Mouse (Mus musculus) thymus, postnatal 0 days (tissue): ENCODE measurements around the gene Gabrd. TPM values are rescaled to one million over a fixed set of nuclear protein-coding genes. Genes with fewer than 3 reads are reported as not detected.
"Not testable (repeated sequence)": the region's sequence is repeated elsewhere in the genome, so short reads cannot be mapped to it uniquely, and the experiment has no call there.

ENCODE experiments used
- DNase-seq: peaks from one replicate; pipeline ENCODE4 v3.0.0-alpha.2; 2015; ENCODE audit warnings: low spot score
- polyA plus RNA-seq: library from polyadenylated mRNA; unstranded; fragments of >200 nt; fragmentation: Nextera tagmentation; extraction: Ambion mirVana; gene quantifications from 2 replicates; pipeline ENCODE4 v1.2.1, GENCODE M21; 2015

Gene Gabrd
- polyA plus RNA-seq = 0.50 and 0.79 TPM in 2 replicates

DNA sequence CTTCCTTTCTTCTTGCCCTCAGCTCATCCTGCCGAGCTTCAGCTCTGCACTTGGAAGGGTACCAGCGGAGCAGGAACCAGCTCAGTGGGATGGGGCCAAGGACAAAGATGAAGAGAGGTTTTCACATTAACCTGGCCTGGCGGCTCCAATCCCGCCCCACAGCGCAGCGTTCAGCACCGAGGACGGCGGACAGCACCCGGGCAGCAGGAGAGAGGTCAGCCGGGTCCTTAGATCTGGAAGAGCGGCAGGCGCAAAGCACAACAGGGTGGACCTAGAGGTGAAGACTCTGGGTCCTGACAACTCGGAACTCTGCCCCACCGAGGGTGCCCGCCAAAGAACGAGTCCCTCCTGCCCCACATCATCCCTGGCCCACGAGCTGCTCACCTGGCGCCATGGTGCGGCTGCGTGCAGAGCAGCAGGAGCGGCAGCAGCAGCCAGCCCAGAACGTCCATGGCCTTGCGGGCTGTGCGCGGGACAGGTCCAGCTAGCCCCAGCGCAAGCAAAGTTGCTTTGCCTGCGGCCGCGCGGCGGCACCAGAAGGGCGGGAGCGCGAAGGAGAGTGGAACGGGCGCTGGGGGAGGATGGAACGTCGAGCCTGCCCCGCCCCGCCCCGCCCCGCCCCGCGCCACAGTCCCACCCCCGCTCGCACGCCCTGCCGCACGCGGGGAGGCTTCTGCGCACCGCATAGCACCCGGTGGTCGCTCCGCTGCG, at the start of gene Gabrd:
Gene Gabrd, minus strand, starts transcription at position 602 of the 711 bp plus-strand sequence.
- DNase-seq = peak; percentile 34

DNA sequence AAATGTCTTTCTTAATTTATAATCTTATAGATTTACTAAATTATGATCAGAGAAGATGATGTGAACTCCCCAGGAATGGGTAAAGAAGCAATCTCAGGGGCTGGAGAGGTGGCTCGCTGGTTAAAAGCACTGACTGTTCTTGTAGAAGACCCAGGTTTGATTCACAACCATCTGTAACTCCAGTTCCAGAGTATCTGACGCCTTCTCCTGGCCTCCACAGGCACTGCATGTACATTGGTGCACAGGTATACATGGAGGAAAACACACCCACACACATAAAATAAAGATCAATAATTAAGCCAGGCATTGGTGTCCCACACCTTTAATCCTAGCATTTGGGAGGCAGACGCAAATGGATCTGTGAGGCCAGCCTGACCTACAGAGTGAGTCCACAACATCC, 44.9 kb upstream of the Gabrd start:
- no peak for DNase-seq

DNA sequence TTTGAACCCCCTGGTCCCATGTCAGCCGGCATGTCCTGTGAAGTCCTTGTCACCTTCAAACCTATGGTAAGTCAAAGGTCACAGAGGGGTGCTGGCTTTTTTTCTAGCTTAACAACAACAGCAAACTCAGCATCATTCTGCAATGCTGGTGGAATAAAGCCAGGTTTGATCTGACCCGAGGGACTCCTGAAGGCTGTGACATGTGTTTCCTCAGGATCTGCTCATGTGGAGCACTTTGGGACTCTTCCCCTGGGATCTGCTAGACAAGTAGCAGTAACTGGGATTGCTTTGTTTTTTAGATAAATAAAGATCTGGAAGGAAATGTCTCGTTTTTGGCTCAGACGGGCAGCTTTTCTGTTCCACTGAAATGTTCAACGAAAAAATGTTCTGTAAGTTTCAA, 36.1 kb upstream of the Gabrd start:
- DNase-seq = no peak

DNA sequence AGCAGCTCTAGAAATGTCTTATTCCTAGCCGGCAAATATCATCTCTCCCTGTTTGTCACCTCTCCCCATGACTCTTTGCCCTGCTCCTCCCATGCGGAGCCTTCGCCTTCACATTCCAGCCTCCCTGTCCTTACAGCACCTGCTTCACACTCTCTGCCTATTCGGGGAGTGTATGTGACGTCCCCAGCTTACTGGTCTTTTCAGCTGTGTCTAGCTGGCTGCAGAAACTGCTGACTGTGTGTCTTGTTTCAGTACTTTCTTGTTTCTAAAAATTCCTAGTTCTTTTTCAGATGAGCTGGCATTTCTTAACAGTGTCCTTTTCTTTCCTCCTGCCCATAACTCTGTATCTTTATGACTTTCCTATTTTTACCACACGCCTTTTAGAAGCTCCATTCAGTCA, 34.4 kb upstream of the Gabrd start:
- DNase-seq = no peak

DNA sequence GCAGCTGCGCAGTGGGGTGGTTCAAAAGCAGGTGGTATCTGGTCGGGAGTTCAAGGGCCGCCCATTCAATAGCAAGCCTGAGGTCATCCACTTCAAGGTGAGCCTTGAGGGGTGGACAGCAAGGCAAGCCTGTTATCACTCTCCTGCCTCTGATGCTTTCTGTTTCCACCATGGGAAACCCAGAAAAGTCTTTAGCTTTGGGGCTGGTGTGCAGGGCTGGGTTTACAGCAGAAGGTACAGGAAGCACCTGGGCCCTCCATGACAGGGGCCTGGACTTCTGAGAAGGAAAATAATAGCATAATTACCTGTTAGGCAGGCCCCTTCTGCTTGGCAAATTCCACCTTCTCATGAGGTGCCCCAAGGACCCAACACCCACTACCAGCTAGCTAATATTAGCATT, 31.3 kb upstream of the Gabrd start:
- DNase-seq = no peak

DNA sequence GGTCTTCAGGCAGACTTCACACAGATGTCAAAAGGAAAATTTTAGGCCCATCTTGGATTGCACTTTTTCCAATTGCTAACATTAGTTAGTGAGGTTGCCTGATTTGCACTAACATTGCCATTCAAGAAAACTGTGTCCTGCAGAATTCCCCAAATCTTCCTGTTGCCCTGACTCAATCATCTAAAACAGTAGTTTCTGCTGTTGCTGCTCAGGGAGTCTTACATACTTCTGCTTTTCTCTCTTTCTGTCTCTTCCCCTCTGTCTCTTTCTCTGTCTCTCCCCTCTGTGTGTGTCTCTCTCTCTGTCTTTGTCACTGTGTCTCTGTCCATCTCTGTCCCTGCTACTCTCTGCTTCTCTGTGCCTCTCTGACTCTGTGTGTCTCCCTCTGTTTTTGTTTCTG, 30.5 kb upstream of the Gabrd start:
- no peak for DNase-seq

DNA sequence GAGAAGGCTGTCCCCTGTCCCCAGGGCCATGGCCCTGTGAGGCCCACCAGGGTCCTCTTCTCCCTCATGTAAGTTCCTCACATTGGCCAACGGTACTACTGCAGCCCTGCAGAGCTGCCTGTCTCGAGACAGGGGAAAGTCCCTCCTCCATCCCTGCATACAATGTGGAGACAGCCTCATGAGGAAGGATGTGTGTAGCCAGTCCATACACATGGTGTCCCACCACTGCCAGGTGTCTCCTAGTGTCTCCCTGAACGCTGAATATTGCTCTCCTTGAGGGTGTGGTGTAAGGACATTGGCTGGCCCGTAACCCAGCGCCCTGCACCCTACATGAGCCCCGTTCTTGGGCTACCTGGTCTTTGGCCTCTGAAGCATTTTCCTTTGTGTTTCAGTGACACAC, 28.4 kb upstream of the Gabrd start:
- DNase-seq = no peak

DNA sequence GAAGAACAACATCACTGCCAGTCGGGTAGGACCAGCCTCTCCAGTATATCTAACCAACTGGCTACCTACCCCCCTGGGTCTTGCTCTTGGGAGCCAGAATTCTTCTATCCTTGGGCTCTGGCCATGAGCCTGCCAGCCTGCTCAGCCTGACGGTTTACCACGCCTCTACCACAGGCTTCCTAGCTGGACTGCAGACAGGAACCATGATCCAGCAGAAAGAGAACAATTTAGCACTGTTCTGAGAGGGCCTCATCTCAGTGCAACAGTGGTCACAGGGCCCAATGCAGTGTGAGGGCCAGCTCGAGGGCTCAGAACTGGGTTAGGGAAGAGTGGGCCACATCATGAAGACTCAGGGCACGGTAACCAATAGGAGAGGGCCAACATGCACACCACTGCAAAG, 26.1 kb upstream of the Gabrd start:
- no peak for DNase-seq

DNA sequence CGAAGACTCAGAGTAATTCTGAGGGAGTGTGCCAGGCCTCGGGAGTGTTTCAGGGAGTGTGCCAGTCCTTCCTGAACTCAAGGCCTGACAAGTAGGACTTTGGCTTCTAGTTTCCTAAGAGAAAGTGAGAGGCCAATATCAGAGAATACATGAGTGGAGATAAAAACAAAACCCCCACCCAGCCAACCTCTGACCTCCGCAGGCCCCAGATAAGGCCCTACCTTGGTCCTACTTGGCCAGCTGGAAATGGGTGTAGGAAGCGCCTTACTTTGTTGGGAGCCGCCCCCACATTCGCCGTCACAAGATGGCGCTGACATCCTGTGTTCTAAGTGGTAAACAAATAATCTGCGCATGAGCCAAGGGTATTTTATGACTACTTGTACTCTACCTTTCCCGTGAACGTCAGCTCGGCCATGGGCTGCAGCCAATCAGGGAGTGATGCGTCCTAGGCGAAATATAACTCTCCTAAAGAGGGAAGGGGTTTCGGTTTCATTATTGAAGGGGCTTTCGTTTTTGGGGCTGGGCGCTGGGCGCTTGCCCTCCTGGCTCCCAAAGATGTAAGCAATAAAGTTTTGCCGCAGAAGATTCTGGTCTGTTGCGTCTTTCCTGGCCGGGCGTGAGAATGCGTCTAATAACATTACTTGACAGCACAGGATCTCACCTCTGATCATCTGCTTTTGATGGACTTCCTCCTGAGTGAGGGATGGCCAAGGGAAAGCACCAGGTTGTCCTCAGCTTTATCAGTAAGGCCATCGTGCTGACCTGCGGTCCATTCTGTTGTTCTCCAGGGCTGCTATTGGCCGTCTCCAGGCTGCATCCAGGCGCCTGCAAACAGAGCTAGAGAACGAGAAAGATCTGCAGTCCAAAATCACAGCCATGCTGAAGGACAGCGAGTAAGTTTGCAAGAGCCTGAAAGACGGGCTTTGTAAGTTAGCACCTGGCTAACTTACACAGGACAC, 23.8 kb upstream of the Gabrd start:
- not testable (repeated sequence) for DNase-seq

DNA sequence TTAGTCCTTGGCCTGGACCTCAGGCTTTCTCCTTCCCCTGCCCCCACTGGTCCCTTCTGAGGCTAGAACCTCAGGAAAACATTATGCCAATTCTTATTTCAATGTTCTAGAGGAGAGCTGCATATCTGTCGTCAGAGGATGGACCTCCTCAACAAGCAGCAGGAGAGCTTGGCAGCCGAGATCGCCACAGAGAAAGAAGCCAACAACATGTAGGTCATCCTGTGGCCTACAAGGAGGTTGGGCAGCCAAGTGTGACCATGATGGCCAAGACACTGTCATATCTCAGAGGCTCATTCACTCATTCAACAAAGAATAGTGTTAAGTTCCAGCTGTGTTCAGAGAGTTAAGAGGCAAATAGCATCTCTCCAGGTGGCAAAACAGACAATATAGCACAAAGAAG, 22.2 kb upstream of the Gabrd start:
- no peak for DNase-seq

DNA sequence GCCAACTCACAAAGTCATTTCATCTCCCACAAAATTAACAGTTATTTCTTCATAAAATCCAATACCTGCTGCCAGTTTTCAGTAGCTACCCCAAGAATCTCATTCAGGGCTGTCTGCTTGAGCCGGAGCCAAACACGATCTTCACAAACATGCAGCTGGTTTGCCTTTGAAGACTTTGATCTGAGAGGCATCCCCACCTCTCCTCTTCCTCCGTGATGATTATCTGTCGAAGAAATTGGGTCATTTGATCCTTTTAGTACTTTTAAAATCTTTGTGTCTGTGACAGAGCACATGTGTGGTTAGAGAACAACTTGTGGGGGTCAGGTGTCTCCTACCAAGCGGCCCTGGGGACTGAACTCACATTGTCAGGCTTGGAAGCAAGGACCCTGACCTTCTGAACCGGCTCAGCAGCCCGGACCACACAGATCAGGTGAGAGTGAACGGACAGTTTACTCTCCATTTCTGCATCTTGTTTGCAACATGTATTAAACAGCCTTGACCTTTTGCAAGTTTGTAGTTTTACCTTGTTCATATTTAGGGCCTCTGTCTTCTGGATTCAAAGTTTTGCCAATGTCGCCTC, 16.8 kb upstream of the Gabrd start:
- DNase-seq = peak; percentile 82

DNA sequence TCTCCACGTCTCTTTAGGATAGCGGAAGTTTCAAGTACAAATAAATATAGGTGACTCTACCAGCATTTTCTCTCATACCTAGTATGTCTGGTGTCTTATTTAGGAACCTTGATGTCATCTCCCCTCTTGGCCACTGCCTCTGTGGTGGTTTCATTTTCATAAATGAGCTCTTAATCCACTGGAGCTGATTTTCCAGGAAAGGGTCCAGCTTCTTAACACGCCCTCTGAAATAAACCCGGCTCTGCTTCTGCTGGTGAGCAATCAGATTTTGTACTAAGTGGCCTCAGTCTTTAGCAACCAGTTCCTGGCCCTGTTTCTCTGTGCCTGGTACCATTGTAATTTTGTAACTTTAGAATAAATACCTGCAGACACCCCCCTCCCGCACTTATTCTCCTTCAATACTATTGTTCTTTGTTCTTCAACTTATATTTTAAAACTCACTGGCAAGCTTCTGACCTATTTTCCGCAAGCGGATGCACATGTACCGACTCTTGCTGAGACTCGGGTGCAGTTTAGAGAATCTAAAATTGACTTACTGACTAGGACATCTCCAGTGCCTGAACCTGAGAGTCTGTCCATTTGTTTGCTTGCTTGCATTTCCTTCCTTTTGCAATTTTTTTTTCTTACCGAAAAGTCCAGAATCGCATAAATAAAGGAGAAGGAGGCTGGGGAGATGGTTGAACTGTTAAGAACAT, 15.9 kb upstream of the Gabrd start:
- peak; percentile 55 for DNase-seq

DNA sequence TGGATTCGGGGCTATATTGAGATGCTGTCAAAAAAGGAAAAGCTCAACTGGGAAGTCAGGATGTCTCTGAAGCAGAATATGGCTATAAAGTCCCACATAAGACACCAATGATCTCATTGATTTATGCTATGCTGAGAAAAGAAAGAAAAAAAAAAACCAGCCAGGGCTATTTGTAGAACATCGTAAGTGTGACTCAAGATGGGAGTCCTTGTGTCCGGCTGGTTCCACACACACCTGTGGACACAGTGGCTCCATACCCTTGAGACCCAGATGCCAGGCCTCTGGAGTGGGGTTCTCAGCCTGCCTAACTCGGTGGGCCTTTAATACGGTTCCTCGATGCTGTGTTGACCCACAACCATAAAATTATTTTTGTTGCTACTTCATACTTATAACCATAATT, 14.2 kb upstream of the Gabrd start:
- no peak for DNase-seq

DNA sequence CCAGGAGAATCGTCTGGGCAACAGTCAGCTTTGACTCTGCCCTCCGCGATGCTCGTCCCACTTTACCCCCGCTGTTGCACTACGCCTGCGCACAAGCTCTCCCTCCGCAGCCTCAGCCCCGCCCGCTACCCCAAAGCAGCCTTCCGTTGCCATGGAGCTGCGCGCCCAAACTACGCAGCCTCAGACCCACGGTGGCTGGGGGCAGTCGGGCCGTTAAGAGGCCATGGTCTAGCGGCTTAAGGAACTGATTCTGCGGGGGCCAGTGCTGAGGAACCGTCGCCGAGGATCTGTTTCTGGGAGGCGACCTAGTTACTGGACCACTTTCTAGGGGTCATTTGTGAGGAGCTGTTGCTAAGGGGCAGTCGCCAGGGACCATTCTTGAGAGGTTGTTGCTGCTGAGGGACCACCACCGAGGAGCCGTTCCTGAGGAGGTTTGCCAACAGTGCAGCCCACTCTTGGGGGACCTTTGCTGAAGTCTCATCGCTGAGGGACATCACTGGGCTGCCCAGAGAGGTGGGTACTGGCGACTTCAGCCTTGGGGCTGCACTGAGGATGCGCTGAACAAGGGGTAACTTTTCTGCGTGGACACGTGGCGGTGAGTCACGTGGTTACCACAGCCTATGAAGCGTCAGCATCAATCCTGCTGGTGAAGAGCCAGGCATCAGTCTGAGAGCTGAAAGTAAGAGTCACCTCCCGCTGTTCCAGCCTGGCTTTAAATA, 11.3 kb upstream of the Gabrd start, which contains the start of gene Cfap74:
Gene Cfap74, plus strand, starts transcription at position 133 of the 719 bp plus-strand sequence.
- peak; percentile 88 for DNase-seq

DNA sequence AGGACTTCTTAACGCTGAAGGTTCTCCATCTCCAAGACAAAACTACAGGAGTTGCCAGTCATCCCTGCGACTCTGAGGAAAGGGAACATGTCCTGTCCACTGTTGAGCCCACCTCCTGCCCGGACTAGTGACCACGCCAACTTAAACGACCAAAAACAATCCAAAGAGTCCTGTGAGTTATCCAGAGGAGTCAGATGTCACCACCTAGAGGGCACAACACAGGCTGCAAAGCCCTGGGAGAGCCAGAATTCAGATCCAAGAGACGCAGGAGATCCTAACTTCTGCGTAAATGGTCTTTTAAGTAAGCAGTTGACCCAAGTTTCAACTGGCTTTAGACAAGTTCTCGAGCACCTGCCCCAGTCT, 10.8 kb upstream of the Gabrd start:
- DNase-seq = no peak

DNA sequence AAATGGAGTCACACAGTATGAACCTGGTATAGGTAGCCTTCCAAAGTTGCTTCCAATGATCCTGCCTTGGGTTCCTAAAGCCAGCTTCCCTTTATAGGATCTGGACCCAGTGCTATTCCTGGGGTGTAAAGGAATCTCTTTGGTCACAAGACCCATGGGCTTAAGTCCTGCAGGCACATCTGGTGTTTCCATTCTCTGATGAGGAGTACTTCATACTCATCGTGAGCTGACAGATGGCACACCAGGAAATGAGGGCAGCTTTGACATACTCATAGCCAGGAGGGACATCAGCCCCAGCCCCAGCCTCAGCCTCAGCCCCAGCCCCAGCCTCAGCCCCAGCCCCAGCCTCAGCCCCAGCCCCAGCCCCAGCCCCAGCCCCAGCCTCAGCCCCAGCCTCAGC, 4.6 kb upstream of the Gabrd start:
- DNase-seq = no peak

DNA sequence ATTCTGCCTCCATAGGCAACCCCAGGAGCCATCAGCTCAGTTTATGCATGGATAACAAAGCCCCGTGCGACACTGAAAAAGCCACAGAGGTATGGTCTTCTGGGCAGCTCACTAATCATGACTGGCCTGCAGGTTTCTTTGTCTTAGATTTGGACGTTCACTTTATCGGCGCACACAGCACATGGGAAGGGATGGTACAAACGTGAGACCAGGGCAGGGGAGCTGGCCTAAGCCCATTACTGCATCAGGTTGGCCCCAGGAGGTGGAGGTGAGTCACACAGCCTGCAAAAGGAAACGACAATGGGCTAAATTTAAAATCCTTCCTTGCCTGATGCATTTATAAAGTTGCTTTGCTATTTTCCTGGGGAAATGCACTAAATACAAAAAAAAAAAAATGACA, 3.2 kb upstream of the Gabrd start:
- DNase-seq = no peak

DNA sequence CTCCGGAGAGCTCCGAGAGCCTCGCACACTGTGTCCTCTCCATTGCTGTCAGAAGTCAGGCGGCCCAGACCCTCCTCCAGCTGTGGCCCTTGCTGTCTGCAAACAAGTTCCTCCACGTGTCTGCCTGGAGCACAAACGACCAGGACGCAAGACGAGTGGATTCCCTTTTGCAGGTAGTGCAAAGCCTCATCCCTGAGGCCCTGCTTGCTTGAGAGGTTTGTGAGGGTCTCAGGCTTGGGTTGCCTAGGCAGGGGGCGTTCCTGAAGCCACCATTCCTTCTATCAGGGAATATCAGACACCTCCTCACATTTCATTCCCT, 269 bp upstream of the Gabrd start:
- DNase-seq = no peak

DNA sequence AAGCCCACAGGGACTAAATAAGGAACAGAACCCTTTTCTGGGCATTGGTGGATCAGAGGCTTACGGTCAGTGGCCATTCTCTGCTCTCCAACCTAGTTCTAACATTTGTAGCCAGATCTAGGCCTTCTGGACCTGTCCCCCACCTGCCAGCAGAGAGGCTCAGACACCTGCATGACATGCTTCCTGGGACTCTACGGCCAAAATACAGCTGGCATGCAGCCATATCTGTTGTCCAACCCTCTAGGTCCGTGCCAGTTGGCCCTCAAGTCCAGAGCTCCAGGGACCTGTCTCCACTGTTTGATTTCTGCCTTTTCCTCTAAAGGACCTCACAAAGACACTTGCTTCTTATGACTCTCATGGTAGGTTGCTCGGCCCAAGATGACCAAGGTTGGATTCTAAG, 1.2 kb downstream of the Gabrd start:
- DNase-seq = no peak

DNA sequence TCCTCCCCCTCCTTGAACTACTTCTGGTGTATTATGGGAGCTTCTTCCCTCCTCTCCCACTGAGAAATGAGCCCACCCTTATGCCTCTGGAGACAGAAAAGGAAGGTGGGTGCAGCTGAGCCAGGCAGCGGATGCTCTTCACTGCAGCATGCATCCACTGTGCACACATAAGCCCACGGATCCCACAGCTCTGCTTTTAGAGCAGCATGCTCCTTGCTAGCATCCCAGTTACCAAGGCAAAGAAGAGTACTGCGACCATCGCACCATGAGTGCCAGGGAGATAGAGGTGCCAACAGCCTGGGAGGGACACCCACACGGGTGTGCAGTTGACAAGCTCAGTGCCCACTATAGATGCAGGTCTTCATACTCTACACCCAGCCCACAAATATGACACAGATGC, 2.4 kb downstream of the Gabrd start:
- DNase-seq = no peak

DNA sequence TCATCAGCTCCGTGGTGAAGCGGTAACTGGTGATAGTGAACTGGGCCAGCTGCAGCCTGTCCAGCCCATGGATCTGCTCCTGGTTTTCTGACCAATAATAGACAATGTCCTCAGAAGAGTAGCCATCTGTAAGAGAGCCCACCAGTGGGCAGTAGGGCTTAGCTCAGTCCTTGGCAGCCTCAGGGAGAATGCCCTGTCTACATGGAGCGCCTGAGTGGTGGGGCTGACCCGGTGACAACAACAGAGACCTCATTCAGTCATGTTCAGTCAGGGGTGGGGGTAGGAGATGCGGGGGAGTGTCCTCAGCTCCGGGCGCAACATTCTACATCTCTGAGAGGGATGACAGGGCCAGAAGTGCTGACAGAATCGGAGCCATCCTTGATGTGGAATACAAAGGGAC, 10.7 kb downstream of the Gabrd start:
- no peak for DNase-seq
